Mouse (Mus musculus): ENCODE measurements around the gene Ubap2l.

GRCm38 (mm10) chr3:89998612-89999054, 53.8 kb downstream of the Ubap2l start, which contains the start of gene Hax1:
- TF ChIP-seq POLR2A (IDR thresholded peaks at IDR 0.05; ENCODE audit: control insufficient read depth, extremely low read depth, insufficient read depth, low read length, poor library complexity), result peak; percentile 55; the same call in 1 of the 2 replicates
- TF ChIP-seq CTCF (IDR thresholded peaks at IDR 0.05; ENCODE audit: borderline replicate concordance, control insufficient read depth, extremely low read depth, insufficient read depth, low read length, poor library complexity), result no peak
